Mouse (Mus musculus): ENCODE data around the gene 1190005I06Rik. TPM values are rescaled to one million over a fixed set of nuclear protein-coding genes. Genes with fewer than 3 reads are reported as not detected.

The 1190005I06Rik gene
- polyA plus RNA-seq, 1 experiment: 4.9 TPM

Other genes with a start within 250 kb of the 1190005I06Rik start
- gene Gins2, start 58.3 kb downstream of the 1190005I06Rik start, polyA plus RNA-seq (2012; fragmentation: generic; extraction: Trizol): 11.2 TPM
- gene Gm27021, start 20.4 kb upstream of the 1190005I06Rik start, polyA plus RNA-seq (2012; fragmentation: generic; extraction: Trizol): 1.9 TPM
- gene Cox4i1, start 20.6 kb upstream of the 1190005I06Rik start, polyA plus RNA-seq (2012; fragmentation: generic; extraction: Trizol): 1,903 TPM
- 122 TPM for gene Emc8, start 20.9 kb upstream of the 1190005I06Rik start, polyA plus RNA-seq (2012; fragmentation: generic; extraction: Trizol)
- not detected for gene Irf8, start 88.7 kb upstream of the 1190005I06Rik start, polyA plus RNA-seq (2012; fragmentation: generic; extraction: Trizol)